Mouse (Mus musculus) hindbrain, postnatal 0 days (tissue): ENCODE data around the gene Tob1. TPM values are rescaled to one million over a fixed set of nuclear protein-coding genes. Genes with fewer than 3 reads are reported as not detected.

Source experiments
- ATAC-seq: fragments of 200-750 bp; cut with Nextera tagmentation; 2 replicates; pipeline ENCODE4 v1.8.0; 2017; ENCODE audit warnings: mild to moderate bottlenecking, moderate TSS enrichment, moderate library complexity
- DNase-seq: peaks from one replicate; pipeline ENCODE4 v3.0.0-alpha.2; 2015; ENCODE audit warnings: low spot score
- H3K27ac ChIP-seq: fragments of 300-500 bp; sonication (generic); 2 replicates; pipeline ENCODE4 v1.5.1; 2014; ENCODE audit warnings: mild to moderate bottlenecking
- H3K27me3 ChIP-seq: fragments of 300-500 bp; sonication (generic); 2 replicates; pipeline ENCODE4 v1.6.1; 2014; ENCODE audit warnings: low read length, mixed read lengths; ENCODE audit not compliant: insufficient read depth
- H3K36me3 ChIP-seq: fragments of 300-500 bp; sonication (generic); 2 replicates; pipeline ENCODE4 v1.6.1; 2014; ENCODE audit warnings: low read length, mixed read lengths; ENCODE audit not compliant: insufficient read depth
- H3K4me1 ChIP-seq: fragments of 300-500 bp; sonication (generic); 2 replicates; pipeline ENCODE4 v1.6.1; 2014; ENCODE audit warnings: antibody characterized with exemption, low read length, mixed read lengths; ENCODE audit not compliant: insufficient read depth
- H3K4me2 ChIP-seq: fragments of 300-500 bp; sonication (generic); 2 replicates; pipeline ENCODE4 v1.6.1; 2014; ENCODE audit warnings: low read depth, mild to moderate bottlenecking, low read length, moderate library complexity, mixed read lengths
- H3K4me3 ChIP-seq: fragments of 300-500 bp; sonication (generic); 2 replicates; pipeline ENCODE4 v1.5.1; 2014; ENCODE audit warnings: low read length
- H3K9ac ChIP-seq: fragments of 300-500 bp; sonication (generic); replicated peaks from 2 replicates; pipeline ENCODE4 v1.6.1; 2014; ENCODE audit warnings: mild to moderate bottlenecking, low read length, moderate library complexity, mixed read lengths
- H3K9me3 ChIP-seq: fragments of 300-500 bp; sonication (generic); 2 replicates; pipeline ENCODE4 v1.6.1; 2016; ENCODE audit warnings: low read length, mixed read lengths
- CTCF ChIP-seq: IDR thresholded peaks from 2 replicates; pipeline ENCODE4 v1.5.1; 2016; ENCODE audit warnings: antibody characterized with exemption, control low read depth, low read depth
- WGBS: fragments of 180-500 bp; shearing (Covaris S2); extraction: QIAGEN DNeasy Blood & Tissue Kit; methylation state at CpG from one replicate; pipeline ENCODE4 v1.1.7; 2014; 5-methylcytosine and 5-hydroxymethylcytosine counted together
- polyA plus RNA-seq: library from polyadenylated mRNA; unstranded; fragments of >200 nt; fragmentation: Nextera tagmentation; extraction: Ambion mirVana; gene quantifications from 2 replicates; pipeline ENCODE4 v1.2.1, GENCODE M21; 2015
- total RNA-seq: library from RNA; depleted of rRNA; stranded (reverse); fragments of >200 nt; gene quantifications from 2 replicates; pipeline ENCODE4 v1.2.3, GENCODE M21; 2014

Gene Tob1
- total and polyA plus RNA-seq, 2 experiments from 2014 or later: 20.1 to 33.9 TPM

- Histone ChIP-seq H3K4me3 (peak overlapping the region; percentile 100), H3K9ac (peak overlapping the region; percentile 100), H3K36me3 (peaks cover 9% of the 10 kb centered on the region), H3K4me1 (peaks cover 12% of the 10 kb centered on the region; the same call in 1 of the 2 replicates), H3K27ac (peak overlapping the region; percentile 99), H3K4me2 (peak overlapping the region; percentile 67), H3K9me3 (no peaks in the 10 kb centered on the region), H3K27me3 (no peaks in the 10 kb centered on the region)
- DNase-seq (no peak), ATAC-seq (no peak)
- WGBS: 2% methylated on average over 7 of the region's 7 CpGs
- no peak for TF ChIP-seq CTCF
These were observed 1.2 kb downstream of the Tob1 start for GRCm38 (mm10) chr11:94212489-94212836.

- ATAC-seq (no peak), DNase-seq (no peak)
- TF ChIP-seq CTCF: no peak
- WGBS: 41% methylated on average over 4 of the region's 4 CpGs
- Histone ChIP-seq H3K9me3 (no peaks in the 10 kb centered on the region), H3K27ac (no peak overlapping the region), H3K27me3 (no peaks in the 10 kb centered on the region), H3K4me2 (peak overlapping the region; percentile 67), H3K9ac (peak overlapping the region; percentile 100), H3K36me3 (peaks cover 9% of the 10 kb centered on the region), H3K4me3 (peak overlapping the region; percentile 100), H3K4me1 (peaks cover 12% of the 10 kb centered on the region; the same call in 1 of the 2 replicates)
These were observed 1.7 kb downstream of the Tob1 start for GRCm38 (mm10) chr11:94212997-94213396.

GRCm38 (mm10) chr11:94213735-94214594 lies 2.7 kb downstream of the Tob1 start:
- DNase-seq: no peak
- WGBS: 68% methylated on average over 29 of the region's 29 CpGs
- no peak overlapping the region for H3K27ac ChIP-seq
- H3K9ac ChIP-seq: peak overlapping the region; percentile 37
- no peak for TF ChIP-seq CTCF
- H3K27me3 ChIP-seq: no peaks in the 10 kb centered on the region
- H3K9me3 ChIP-seq: no peaks in the 10 kb centered on the region
- peak overlapping the region; percentile 100 for H3K4me3 ChIP-seq
- H3K4me1 ChIP-seq: peaks cover 12% of the 10 kb centered on the region; the same call in 1 of the 2 replicates
- H3K36me3 ChIP-seq: peaks cover 9% of the 10 kb centered on the region
- peak overlapping the region; percentile 67 for H3K4me2 ChIP-seq
- ATAC-seq: no peak

- Histone ChIP-seq H3K4me1 (peaks cover 12% of the 10 kb centered on the region; the same call in 1 of the 2 replicates), H3K27me3 (no peaks in the 10 kb centered on the region), H3K4me3 (no peak overlapping the region), H3K9me3 (no peaks in the 10 kb centered on the region), H3K27ac (no peak overlapping the region), H3K36me3 (peaks cover 9% of the 10 kb centered on the region), H3K4me2 (peak overlapping the region; percentile 23; the same call in 1 of the 2 replicates), H3K9ac (no peak overlapping the region)
- ATAC-seq (no peak), DNase-seq (no peak)
- 80% methylated on average over 3 of the region's 3 CpGs for WGBS
- TF ChIP-seq CTCF: no peak
These were observed 4.3 kb downstream of the Tob1 start for GRCm38 (mm10) chr11:94215581-94215980.

GRCm38 (mm10) chr11:94216247-94216646 lies 5.0 kb downstream of the Tob1 start:
- TF ChIP-seq CTCF: no peak
- Histone ChIP-seq H3K4me1 (peaks cover 12% of the 10 kb centered on the region; the same call in 1 of the 2 replicates), H3K27me3 (no peaks in the 10 kb centered on the region), H3K9ac (no peak overlapping the region), H3K27ac (peak overlapping the region; percentile 8; the same call in 1 of the 2 replicates), H3K9me3 (no peaks in the 10 kb centered on the region), H3K36me3 (peaks cover 9% of the 10 kb centered on the region), H3K4me3 (no peak overlapping the region), H3K4me2 (no peak overlapping the region)
- 24% methylated on average over 2 of the region's 2 CpGs for WGBS
- DNase-seq (no peak), ATAC-seq (no peak)

GRCm38 (mm10) chr11:94221257-94221656 lies 10.0 kb downstream of the Tob1 start:
- ATAC-seq: no peak
- Histone ChIP-seq H3K4me1 (no peaks in the 10 kb centered on the region), H3K4me3 (no peak overlapping the region), H3K4me2 (no peak overlapping the region), H3K27me3 (no peaks in the 10 kb centered on the region), H3K36me3 (no peaks in the 10 kb centered on the region), H3K9me3 (no peaks in the 10 kb centered on the region), H3K9ac (no peak overlapping the region), H3K27ac (no peak overlapping the region)
- DNase-seq: no peak
- WGBS: 86% methylated on average over 7 of the region's 7 CpGs
- TF ChIP-seq CTCF: no peak

GRCm38 (mm10) chr11:94223531-94223930 lies 12.3 kb downstream of the Tob1 start:
- H3K4me3 ChIP-seq: no peak overlapping the region
- no peaks in the 10 kb centered on the region for H3K9me3 ChIP-seq
- H3K27ac ChIP-seq: no peak overlapping the region
- WGBS: 84% methylated on average over 9 of the region's 9 CpGs
- no peak overlapping the region for H3K4me2 ChIP-seq
- H3K4me1 ChIP-seq: no peaks in the 10 kb centered on the region
- no peak for TF ChIP-seq CTCF
- DNase-seq: no peak
- ATAC-seq: no peak
- no peak overlapping the region for H3K9ac ChIP-seq
- no peaks in the 10 kb centered on the region for H3K36me3 ChIP-seq
- no peaks in the 10 kb centered on the region for H3K27me3 ChIP-seq
